ENCODE assay signal across 26 mouse cellular contexts in genomic region chr4:154706442-154706841, GRCm38 (mm10). TPM values are rescaled to one million over a fixed set of nuclear protein-coding genes. Genes with fewer than 3 reads are reported as not detected.
"Had no signal": no experiment of that assay in that cellular context is flagged by ENCODE, and none has a peak within 500 bp of the region (broad histone marks: within the 10 kb centered on the region; RNA-seq: fewer than 3 reads in every experiment).

No protein-coding gene starts in this region.

- DNase-seq: kidney, postnatal 14 days; kidney, postnatal 4 days; left cerebral cortex, postnatal 4 days; liver, postnatal 0 days; lung, embryonic 14.5 days; right cerebral cortex, postnatal 25 days; thymus, postnatal 25 days had no signal

- H3K36me3 ChIP-seq: limb, embryonic 15.5 days; midbrain, embryonic 12.5 days; midbrain, embryonic 15.5 days; neural tube, embryonic 12.5 days; neural tube, embryonic 15.5 days had no signal

- ATAC-seq: liver, postnatal 0 days; lung, postnatal 0 days; midbrain, embryonic 15.5 days had no signal

- H3K9me3 ChIP-seq: limb, embryonic 15.5 days; midbrain, embryonic 12.5 days; midbrain, embryonic 15.5 days; neural tube, embryonic 12.5 days; neural tube, embryonic 15.5 days had no signal

- H3K4me2 ChIP-seq: limb, embryonic 15.5 days; liver, embryonic 11.5 days; lung, embryonic 14.5 days; midbrain, embryonic 12.5 days; midbrain, embryonic 15.5 days; neural tube, embryonic 12.5 days; neural tube, embryonic 15.5 days had no signal

- H3K9ac ChIP-seq: limb, embryonic 15.5 days; liver, embryonic 14.5 days; liver, postnatal 0 days; lung, embryonic 14.5 days; midbrain, embryonic 12.5 days; midbrain, embryonic 15.5 days; neural tube, embryonic 12.5 days; neural tube, embryonic 15.5 days had no signal

- H3K27me3 ChIP-seq: midbrain, embryonic 15.5 days; neural tube, embryonic 12.5 days; neural tube, embryonic 15.5 days had no signal

- H3K4me1 ChIP-seq: midbrain, embryonic 12.5 days; midbrain, embryonic 15.5 days had no signal

- H3K27ac ChIP-seq: limb, embryonic 15.5 days; liver, embryonic 14.5 days; macrophage; midbrain, embryonic 12.5 days; midbrain, embryonic 15.5 days; neural tube, embryonic 12.5 days; neural tube, embryonic 15.5 days had no signal

- H3K4me3 ChIP-seq: limb, embryonic 15.5 days; midbrain, embryonic 12.5 days; midbrain, embryonic 15.5 days; neural tube, embryonic 12.5 days; neural tube, embryonic 15.5 days had no signal

RNA-seq across cellular contexts. Expression of gene Actrt2, which starts 38.8 kb away (rescaled TPM):
- total RNA-seq: layer of hippocampus, adult 18-20 months; layer of hippocampus, postnatal 14 days; left cerebral cortex, adult 8-10 months; left cerebral cortex, postnatal 14 days; left cerebral cortex, postnatal 4 days; megakaryocyte, adult 5-6 weeks had no signal
- polyA plus RNA-seq: kidney, embryonic 16.5 days; limb, embryonic 15.5 days; liver, embryonic 11.5 days; liver, embryonic 14.5 days; liver, postnatal 0 days; lung, embryonic 14.5 days; lung, postnatal 0 days; macrophage; midbrain, embryonic 12.5 days; midbrain, embryonic 15.5 days; neural tube, embryonic 12.5 days; neural tube, embryonic 15.5 days; small intestine, adult 2 months; spleen, adult 2 months; stomach, embryonic 16.5 days; thymus, postnatal 0 days had no signal
